Comparison of ENCODE assay signal across 16 mouse cellular contexts in the genomic region with DNA sequence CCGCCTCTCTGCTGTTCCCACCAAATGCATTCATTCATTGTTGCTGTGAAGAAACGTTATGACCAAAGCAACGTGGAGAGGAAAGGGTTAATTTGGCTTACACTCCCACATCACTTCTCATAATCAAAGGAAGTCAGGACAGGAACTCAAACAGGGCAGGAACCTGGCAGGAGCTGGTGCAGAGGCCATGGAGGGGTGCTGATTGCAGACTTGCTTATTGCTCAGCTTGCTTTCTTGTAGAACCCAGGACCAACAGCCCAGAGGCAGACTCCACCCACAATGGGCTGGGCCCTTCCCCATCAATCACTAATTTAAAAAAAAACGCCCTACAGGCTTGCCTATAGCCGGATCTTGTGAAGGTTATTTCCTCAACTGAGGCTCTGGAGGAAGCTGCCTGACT. TPM values are rescaled to one million over a fixed set of nuclear protein-coding genes. Genes with fewer than 3 reads are reported as not detected.
"Had no signal": no experiment of that assay in that cellular context is flagged by ENCODE, and none has a peak within 500 bp of the region (broad histone marks: within the 10 kb centered on the region; RNA-seq: fewer than 3 reads in every experiment).

No protein-coding gene starts in this region.

- H3K9ac ChIP-seq: midbrain, embryonic 12.5 days; neural tube, embryonic 13.5 days had no signal

- H3K27ac ChIP-seq: limb, embryonic 10.5 days; midbrain, embryonic 12.5 days; neural tube, embryonic 13.5 days had no signal

- ATAC-seq: intestine, embryonic 16.5 days; midbrain, embryonic 16.5 days had no signal

- H3K4me2 ChIP-seq: liver, embryonic 11.5 days; midbrain, embryonic 12.5 days; neural tube, embryonic 13.5 days had no signal

- H3K36me3 ChIP-seq: limb, embryonic 10.5 days; midbrain, embryonic 12.5 days; neural tube, embryonic 13.5 days had no signal

- H3K4me3 ChIP-seq: limb, embryonic 10.5 days; midbrain, embryonic 12.5 days; neural tube, embryonic 13.5 days had no signal

- H3K4me1 ChIP-seq: limb, embryonic 10.5 days; midbrain, embryonic 12.5 days; neural tube, embryonic 13.5 days had no signal

- H3K9me3 ChIP-seq: limb, embryonic 10.5 days; midbrain, embryonic 12.5 days; neural tube, embryonic 13.5 days had no signal

- DNase-seq: retina, postnatal 1 day; thymus, postnatal 36 days had no signal

- H3K27me3 ChIP-seq: midbrain, embryonic 12.5 days; neural tube, embryonic 13.5 days had no signal

RNA-seq across cellular contexts. Expression of a gene that starts 6.6 kb away (rescaled TPM):
- total RNA-seq: left cerebral cortex, postnatal 10 days; megakaryocyte-erythroid progenitor cell, adult 5-6 weeks had no signal
- polyA plus RNA-seq: intestine, embryonic 16.5 days; kidney, embryonic 16.5 days; limb, embryonic 10.5 days; limb, embryonic 14.5 days; liver, embryonic 11.5 days; liver, embryonic 16.5 days; midbrain, embryonic 12.5 days; midbrain, embryonic 16.5 days; neural tube, embryonic 13.5 days; stomach, embryonic 16.5 days; thymus, postnatal 0 days had no signal

RNA-seq across cellular contexts. Expression of a gene that starts 6.7 kb away (rescaled TPM):
- total RNA-seq: megakaryocyte-erythroid progenitor cell, adult 5-6 weeks had no signal
- polyA plus RNA-seq: intestine, embryonic 16.5 days; kidney, embryonic 16.5 days; limb, embryonic 10.5 days; limb, embryonic 14.5 days; liver, embryonic 11.5 days; liver, embryonic 16.5 days; midbrain, embryonic 12.5 days; stomach, embryonic 16.5 days; thymus, postnatal 0 days had no signal

RNA-seq across cellular contexts. Expression of a gene that starts 18.8 kb away (rescaled TPM):
- total RNA-seq: layer of hippocampus, postnatal 25 days; left cerebral cortex, postnatal 10 days; megakaryocyte-erythroid progenitor cell, adult 5-6 weeks had no signal
- polyA plus RNA-seq: intestine, embryonic 16.5 days; kidney, embryonic 16.5 days; limb, embryonic 10.5 days; limb, embryonic 14.5 days; liver, embryonic 11.5 days; liver, embryonic 16.5 days; midbrain, embryonic 12.5 days; midbrain, embryonic 16.5 days; neural tube, embryonic 13.5 days; stomach, embryonic 16.5 days; thymus, postnatal 0 days had no signal

RNA-seq across cellular contexts. Expression of a gene that starts 20.1 kb away (rescaled TPM):
- total RNA-seq: layer of hippocampus, postnatal 25 days; left cerebral cortex, postnatal 10 days; megakaryocyte-erythroid progenitor cell, adult 5-6 weeks had no signal
- polyA plus RNA-seq: intestine, embryonic 16.5 days; kidney, embryonic 16.5 days; limb, embryonic 10.5 days; limb, embryonic 14.5 days; liver, embryonic 11.5 days; liver, embryonic 16.5 days; midbrain, embryonic 12.5 days; midbrain, embryonic 16.5 days; neural tube, embryonic 13.5 days; stomach, embryonic 16.5 days; thymus, postnatal 0 days had no signal

RNA-seq across cellular contexts. Expression of a gene that starts 43.0 kb away (rescaled TPM):
- total RNA-seq: layer of hippocampus, postnatal 25 days; left cerebral cortex, postnatal 10 days; megakaryocyte-erythroid progenitor cell, adult 5-6 weeks had no signal
- polyA plus RNA-seq: intestine, embryonic 16.5 days; kidney, embryonic 16.5 days; limb, embryonic 10.5 days; limb, embryonic 14.5 days; liver, embryonic 11.5 days; liver, embryonic 16.5 days; midbrain, embryonic 12.5 days; midbrain, embryonic 16.5 days; neural tube, embryonic 13.5 days; stomach, embryonic 16.5 days; thymus, postnatal 0 days had no signal
